Mouse (Mus musculus) limb, embryonic 11.5 days (tissue): ENCODE results near the gene Trappc3. TPM values are rescaled to one million over a fixed set of nuclear protein-coding genes. Genes with fewer than 3 reads are reported as not detected.

Experiments used
- ATAC-seq: fragments of 200-750 bp; cut with Nextera tagmentation; 2 replicates; pipeline ENCODE4 v1.8.0; 2017; ENCODE audit warnings: low read depth; ENCODE audit not compliant: insufficient number of reproducible peaks, low FRiP score, low TSS enrichment
- DNase-seq: peaks from one replicate; pipeline ENCODE4 v3.0.0-alpha.2; 2015; ENCODE audit warnings: low spot score
- H3K27ac ChIP-seq: fragments of 300-500 bp; sonication (generic); replicated peaks from 2 replicates; pipeline ENCODE4 v1.5.1; 2014; ENCODE audit warnings: low read depth, mild to moderate bottlenecking, low read length
- H3K27me3 ChIP-seq: fragments of 300-500 bp; sonication (generic); 2 replicates; pipeline ENCODE4 v1.6.1; 2014; ENCODE audit warnings: mild to moderate bottlenecking, low read length, mixed read lengths; ENCODE audit not compliant: control insufficient read depth, insufficient read depth
- H3K36me3 ChIP-seq: fragments of 300-500 bp; sonication (generic); 2 replicates; pipeline ENCODE4 v1.6.1; 2014; ENCODE audit warnings: mild to moderate bottlenecking, low read length, moderate library complexity, mixed read lengths; ENCODE audit not compliant: control insufficient read depth, insufficient read depth
- H3K4me1 ChIP-seq: fragments of 300-500 bp; sonication (generic); 2 replicates; pipeline ENCODE4 v1.6.1; 2014; ENCODE audit warnings: low read length, mixed read lengths; ENCODE audit not compliant: control insufficient read depth, insufficient read depth
- H3K4me2 ChIP-seq: fragments of 300-500 bp; sonication (generic); 2 replicates; pipeline ENCODE4 v1.6.1; 2014; ENCODE audit warnings: low read depth, mild to moderate bottlenecking, moderate library complexity; ENCODE audit not compliant: severe bottlenecking
- H3K4me3 ChIP-seq: fragments of 300-500 bp; sonication (generic); 2 replicates; pipeline ENCODE4 v1.5.1; 2014; ENCODE audit warnings: low read depth, low read length
- H3K9ac ChIP-seq: fragments of 300-500 bp; sonication (generic); 2 replicates; pipeline ENCODE4 v1.6.1; 2014; ENCODE audit warnings: mild to moderate bottlenecking, low read length
- H3K9me3 ChIP-seq: fragments of 300-500 bp; sonication (generic); 2 replicates; pipeline ENCODE4 v1.6.1; 2016; ENCODE audit warnings: low read length; ENCODE audit not compliant: control insufficient read depth
- WGBS: fragments of 180-500 bp; shearing (Covaris S2); extraction: QIAGEN DNeasy Blood & Tissue Kit; methylation state at CpG from one replicate; pipeline ENCODE4 v1.1.7; 2014; 5-methylcytosine and 5-hydroxymethylcytosine counted together
- polyA plus RNA-seq: library from polyadenylated mRNA; unstranded; fragments of >200 nt; fragmentation: Nextera tagmentation; extraction: Ambion mirVana; gene quantifications from 2 replicates; pipeline ENCODE4 v1.2.1, GENCODE M21; 2014

Gene Trappc3
- polyA plus RNA-seq, 1 experiment from 2014 or later, result 25.0 TPM

- no peak for ATAC-seq
- Histone ChIP-seq H3K36me3 (peaks cover 20% of the 10 kb centered on the region), H3K4me3 (no peak overlapping the region), H3K9ac (no peak overlapping the region), H3K27me3 (no peaks in the 10 kb centered on the region), H3K4me2 (no peak overlapping the region), H3K4me1 (peaks cover 9% of the 10 kb centered on the region), H3K9me3 (no peaks in the 10 kb centered on the region), H3K27ac (no peak overlapping the region)
- 91% methylated on average over 13 of the region's 13 CpGs for WGBS
- no peak for DNase-seq
Measured at GRCm38 (mm10) chr4:126316443-126317040, 54.4 kb downstream of the Trappc3 start.

GRCm38 (mm10) chr4:126319806-126320205 is 57.7 kb downstream of the Trappc3 start:
- ATAC-seq (no peak), DNase-seq (no peak)
- no peak overlapping the region for H3K27ac ChIP-seq
- no peak overlapping the region for H3K4me3 ChIP-seq
- no peak overlapping the region for H3K4me2 ChIP-seq
- no peaks in the 10 kb centered on the region; the same call in 1 of the 2 replicates for H3K27me3 ChIP-seq
- peaks cover 9% of the 10 kb centered on the region for H3K4me1 ChIP-seq
- H3K9ac ChIP-seq, result no peak overlapping the region
- no peaks in the 10 kb centered on the region for H3K9me3 ChIP-seq
- 87% methylated on average over 6 of the region's 6 CpGs for WGBS
- H3K36me3 ChIP-seq, result peaks cover 20% of the 10 kb centered on the region

GRCm38 (mm10) chr4:126321111-126321853 is 59.2 kb downstream of the Trappc3 start, which contains the start of gene Adprhl2:
TSS of gene Adprhl2 (minus strand) at chr4:126321703.
- Histone ChIP-seq H3K27me3 (peaks cover 8% of the 10 kb centered on the region), H3K4me1 (peaks cover 10% of the 10 kb centered on the region), H3K4me3 (peak within 1 kb of the TSS; percentile 71), H3K36me3 (peaks cover 13% of the 10 kb centered on the region; the same call in 1 of the 2 replicates), H3K9me3 (no peaks in the 10 kb centered on the region), H3K4me2 (peak within 1 kb of the TSS; percentile 88), H3K9ac (peak within 1 kb of the TSS; percentile 84), H3K27ac (peak within 1 kb of the TSS; percentile 0; the same call in 1 of the 2 replicates)
- DNase-seq (peak; percentile 100), ATAC-seq (peak; percentile 82)
- WGBS, result under 1% methylated on average over 74 of the region's 80 CpGs

GRCm38 (mm10) chr4:126321854-126322511 is 59.9 kb downstream of the Trappc3 start:
- ATAC-seq (0 out of 2 replicates have a peak, but pooled peaks have one; percentile 13), DNase-seq (no peak)
- WGBS, result 51% methylated on average over 28 of the region's 28 CpGs
- Histone ChIP-seq H3K4me2 (peak overlapping the region; percentile 88; the same call in 1 of the 2 replicates), H3K4me3 (peak overlapping the region; percentile 71), H3K9me3 (no peaks in the 10 kb centered on the region), H3K9ac (no peak overlapping the region; the same call in 1 of the 2 replicates), H3K36me3 (peaks cover 6% of the 10 kb centered on the region; the same call in 1 of the 2 replicates), H3K27me3 (peaks cover 8% of the 10 kb centered on the region), H3K4me1 (peaks cover 10% of the 10 kb centered on the region), H3K27ac (no peak overlapping the region)

GRCm38 (mm10) chr4:126322646-126323045 is 60.5 kb downstream of the Trappc3 start:
- no peak overlapping the region for H3K4me2 ChIP-seq
- H3K4me3 ChIP-seq, result no peak overlapping the region
- no peak for ATAC-seq
- no peak overlapping the region for H3K9ac ChIP-seq
- no peak for DNase-seq
- 95% methylated on average over 13 of the region's 13 CpGs for WGBS
- peaks cover 6% of the 10 kb centered on the region; the same call in 1 of the 2 replicates for H3K36me3 ChIP-seq
- no peaks in the 10 kb centered on the region for H3K9me3 ChIP-seq
- H3K27me3 ChIP-seq, result peaks cover 8% of the 10 kb centered on the region
- no peak overlapping the region for H3K27ac ChIP-seq
- H3K4me1 ChIP-seq, result peaks cover 10% of the 10 kb centered on the region

GRCm38 (mm10) chr4:126324861-126325260 is 62.7 kb downstream of the Trappc3 start:
- H3K27me3 ChIP-seq, result peaks cover 8% of the 10 kb centered on the region
- no peak for ATAC-seq
- no peaks in the 10 kb centered on the region for H3K9me3 ChIP-seq
- no peak overlapping the region for H3K4me3 ChIP-seq
- peaks cover 10% of the 10 kb centered on the region for H3K4me1 ChIP-seq
- no peak for DNase-seq
- H3K27ac ChIP-seq, result no peak overlapping the region
- no peaks in the 10 kb centered on the region for H3K36me3 ChIP-seq
- no peak overlapping the region for H3K4me2 ChIP-seq
- H3K9ac ChIP-seq, result no peak overlapping the region
- WGBS, result 24% methylated on average over 13 of the region's 13 CpGs

GRCm38 (mm10) chr4:126325281-126325861 is 63.2 kb downstream of the Trappc3 start, which contains the start of gene Tekt2:
TSS of gene Tekt2 (minus strand) at chr4:126325688.
- ATAC-seq (no peak), DNase-seq (peak; percentile 52)
- WGBS, result 6% methylated on average over 23 of the region's 23 CpGs
- Histone ChIP-seq H3K4me1 (peaks cover 9% of the 10 kb centered on the region), H3K27me3 (peaks cover 8% of the 10 kb centered on the region), H3K4me2 (peak within 1 kb of the TSS; percentile 37), H3K9ac (no peak within 1 kb of the TSS), H3K27ac (no peak within 1 kb of the TSS), H3K36me3 (no peaks in the 10 kb centered on the region), H3K4me3 (no peak within 1 kb of the TSS), H3K9me3 (no peaks in the 10 kb centered on the region)
